Mouse (Mus musculus) heart, postnatal 25 days (tissue): ENCODE measurements at regions not wholly inside any gene's neighbourhood (a gene's known extent, or its start where the extent isn't known, plus 50 kb on each side); places are given as distances from the start of the nearest gene placed in this dataset.

ENCODE experiments used
- DNase-seq: peaks from one replicate; pipeline ENCODE4 v3.0.0; 2022; ENCODE audit warnings: low spot score
- intact Hi-C: fragments of 180-260 bp; cut with DNase I; formaldehyde crosslinking; loops from one replicate; pipeline ENCODE4 v1.15.1; 2025

- no peak for DNase-seq
- intact Hi-C loops = no loop called here
Observed at GRCm38 (mm10) chr2:48597793-48598583, 215.9 kb upstream of the Acvr2a start.

GRCm38 (mm10) chr2:48599367-48599766, 214.5 kb upstream of the Acvr2a start:
- no peak for DNase-seq
- intact Hi-C loops = no loop called here

- DNase-seq = no peak
- intact Hi-C loops = no loop called here
Observed at GRCm38 (mm10) chr2:48601855-48602254, 212.1 kb upstream of the Acvr2a start.

GRCm38 (mm10) chr2:48609466-48609865, 204.4 kb upstream of the Acvr2a start:
- no peak for DNase-seq

GRCm38 (mm10) chr2:48612251-48612650, 201.7 kb upstream of the Acvr2a start:
- no peak for DNase-seq
- intact Hi-C loops = no loop called here

More at GRCm38 (mm10) chr2:48609466-48609865, 204.4 kb upstream of the Acvr2a start:
- intact Hi-C loops = no loop called here

GRCm38 (mm10) chr2:48617141-48617699, 196.7 kb upstream of the Acvr2a start:
- DNase-seq = no peak
- intact Hi-C loops = no loop called here

GRCm38 (mm10) chr2:48619042-48619441, 194.9 kb upstream of the Acvr2a start:
- intact Hi-C loops = no loop called here

GRCm38 (mm10) chr2:48620815-48621214, 193.1 kb upstream of the Acvr2a start:
- intact Hi-C loops = loop anchor here (10.0 kb wide), 1 partner anchor 264 kb away; no protein-coding TSS in a partner anchor
- no peak for DNase-seq

More at GRCm38 (mm10) chr2:48619042-48619441, 194.9 kb upstream of the Acvr2a start:
- DNase-seq = no peak

- intact Hi-C loops = loop anchor here (10.0 kb wide), 1 partner anchor 262 kb away; no protein-coding TSS in a partner anchor
- no peak for DNase-seq
Observed at GRCm38 (mm10) chr2:48622316-48622715, 191.6 kb upstream of the Acvr2a start.

- no peak for DNase-seq
- intact Hi-C loops = loop anchor here (10.0 kb wide), 1 partner anchor 261 kb away; no protein-coding TSS in a partner anchor
Observed at GRCm38 (mm10) chr2:48624040-48624439, 189.9 kb upstream of the Acvr2a start.

- DNase-seq = no peak
- intact Hi-C loops = loop anchor here (10.0 kb wide), 1 partner anchor 260 kb away; no protein-coding TSS in a partner anchor
Observed at GRCm38 (mm10) chr2:48624461-48624860, 189.4 kb upstream of the Acvr2a start.

GRCm38 (mm10) chr2:48627011-48627410, 186.9 kb upstream of the Acvr2a start:
- intact Hi-C loops = loop anchor here (10.0 kb wide), 1 partner anchor 258 kb away; no protein-coding TSS in a partner anchor
- DNase-seq = no peak

GRCm38 (mm10) chr2:48629106-48630050, 184.5 kb upstream of the Acvr2a start:
- intact Hi-C loops = loop anchor here (10.0 kb wide), 1 partner anchor 255 kb away; no protein-coding TSS in a partner anchor
- DNase-seq = no peak

- no peak for DNase-seq
- intact Hi-C loops = no loop called here
Observed at GRCm38 (mm10) chr2:48634456-48635174, 179.3 kb upstream of the Acvr2a start.

GRCm38 (mm10) chr2:48636108-48636507, 177.8 kb upstream of the Acvr2a start:
- intact Hi-C loops = no loop called here
- DNase-seq = no peak

- DNase-seq = no peak
- intact Hi-C loops = no loop called here
Observed at GRCm38 (mm10) chr2:48644114-48644513, 169.8 kb upstream of the Acvr2a start.

- no peak for DNase-seq
- intact Hi-C loops = no loop called here
Observed at GRCm38 (mm10) chr2:48650281-48650680, 163.6 kb upstream of the Acvr2a start.

GRCm38 (mm10) chr2:48661222-48661621, 152.7 kb upstream of the Acvr2a start:
- DNase-seq = no peak
- intact Hi-C loops = no loop called here

- no peak for DNase-seq
- intact Hi-C loops = no loop called here
Observed at GRCm38 (mm10) chr2:48665103-48665502, 148.8 kb upstream of the Acvr2a start.
